Mouse (Mus musculus) layer of hippocampus, adult 8-10 months (tissue): Measurements from ENCODE around the gene Gm7980. TPM values are rescaled to one million over a fixed set of nuclear protein-coding genes. Genes with fewer than 3 reads are reported as not detected.
"Not testable (repeated sequence)": the region's sequence is repeated elsewhere in the genome, so short reads cannot be mapped to it uniquely, and the experiment has no call there.

Experiments used
- DNase-seq, 2 experiments: peaks; one replicate each; pipeline ENCODE4 v3.0.0; 2022; ENCODE audit warnings: low spot score in 2 of 2
- total RNA-seq, 4 experiments: library from RNA; stranded (reverse); gene quantifications; 2 replicates each; pipeline ENCODE4 v1.2.4; 2022

Gene Gm7980
- total RNA-seq = not detected

- DNase-seq = not testable (repeated sequence)
Observed at GRCm38 (mm10) chr14:41907190-41907589, at the start of gene Gm7980. Gm7980 (minus strand) TSS chr14:41907290.

- DNase-seq = not testable (repeated sequence)
Observed at GRCm38 (mm10) chr14:41943695-41944094, 36.6 kb upstream of the Gm7980 start, which contains the start of gene 1700024B05Rik. 1700024B05Rik (plus strand) TSS chr14:41943995.

- not testable (repeated sequence) for DNase-seq
Observed at GRCm38 (mm10) chr14:41924649-41925048, 17.6 kb upstream of the Gm7980 start, which contains the start of gene 1700049E17Rik1. 1700049E17Rik1 (plus strand) TSS chr14:41924949.

Other genes with a start within 250 kb of the Gm7980 start
- gene Gm8068, start 205.4 kb downstream of the Gm7980 start, total RNA-seq = not detected
- not detected for gene Gm7929, start 156.7 kb downstream of the Gm7980 start, total RNA-seq
- not detected for gene Gm47189, start 134.8 kb downstream of the Gm7980 start, total RNA-seq
- not detected for gene 1700049E17Rik1, start 17.7 kb upstream of the Gm7980 start, total RNA-seq
- not detected for gene 1700024B05Rik, start 36.7 kb upstream of the Gm7980 start, total RNA-seq
- not detected for gene Gm6401, start 60.6 kb upstream of the Gm7980 start, total RNA-seq
- gene Gm3543, start 76.0 kb upstream of the Gm7980 start, total RNA-seq = 1 to 10 TPM in 2 of 4 experiments, under 1 TPM in 2; 0.72 to 2.7 (median 1.2) TPM
- gene Gm7951, start 210.1 kb upstream of the Gm7980 start, total RNA-seq = not detected